Mouse (Mus musculus) left cerebral cortex, adult 8-10 months (tissue): ENCODE measurements around the gene Dcx. TPM values are rescaled to one million over a fixed set of nuclear protein-coding genes. Genes with fewer than 3 reads are reported as not detected.

Source experiments
- DNase-seq, 2 experiments: peaks; one replicate each; pipeline ENCODE4 v3.0.0; 2022; ENCODE audit warnings: low spot score in 2 of 2
- microRNA-seq, 2 experiments: library from miRNA; unstranded; fragments of <30 nt; microRNA quantifications; one replicate each; pipeline ENCODE4 v1.2.0; 2022
- total RNA-seq, 4 experiments: library from RNA; stranded (reverse); gene quantifications; 2 replicates each; pipeline ENCODE4 v1.2.4; 2022

Dcx gene
- total RNA-seq, 4 experiments from 2014 or later, result 20.8 to 26.9 (median 24.4) TPM

GRCm38 (mm10) chrX:143827212-143827611, 105.9 kb downstream of the Dcx start, which contains the start of gene Capn6:
Capn6 (minus strand) TSS chrX:143827414.
- no peak for DNase-seq

GRCm38 (mm10) chrX:143826521-143826920, 106.6 kb downstream of the Dcx start:
- DNase-seq, result no peak

- DNase-seq, result no peak
Observed at GRCm38 (mm10) chrX:143818961-143819360, 114.2 kb downstream of the Dcx start.

GRCm38 (mm10) chrX:143815948-143816347, 117.2 kb downstream of the Dcx start:
- no peak for DNase-seq

Small RNA genes within 50 kb of the gene (microRNA-seq; reads per million reads assigned to microRNA genes)
- gene Gm47298, result 0 reads per million in 2 experiments

Other genes starting within 250 kb of the Dcx start
- 1 to 10 TPM; 1.2 to 2.1 (median 1.5) TPM for gene Capn6, start 105.9 kb downstream of the Dcx start, total RNA-seq
- under 1 TPM; 0.38 to 0.46 (median 0.42) TPM for gene A730046J19Rik, start 220.4 kb upstream of the Dcx start, total RNA-seq